Mouse (Mus musculus) thymus, adult 2 months (tissue): ENCODE measurements around the gene Sar1b.

ENCODE experiments used
- CTCF ChIP-seq: fragments of 200-500 bp; IDR thresholded peaks from 2 replicates; pipeline ENCODE4 v1.5.1; 2012; ENCODE audit warnings: mild to moderate bottlenecking, control low read depth, low read length, moderate library complexity, borderline replicate concordance; ENCODE audit not compliant: control insufficient read depth, poor library complexity, insufficient read depth; ENCODE audit errors: extremely low read depth
- POLR2A ChIP-seq: fragments of 200-500 bp; IDR thresholded peaks from 2 replicates; pipeline ENCODE4 v1.6.1; 2012; ENCODE audit warnings: mild to moderate bottlenecking, low read length, control low read depth, moderate library complexity; ENCODE audit not compliant: control insufficient read depth, poor library complexity, insufficient read depth; ENCODE audit errors: extremely low read depth

GRCm38 (mm10) chr11:51755621-51756311, 7.7 kb upstream of the Sar1b start:
- TF ChIP-seq CTCF: no peak
- no peak for TF ChIP-seq POLR2A
